Mouse (Mus musculus) hindbrain, embryonic 12.5 days (tissue): ENCODE data around the gene Parp14. TPM values are rescaled to one million over a fixed set of nuclear protein-coding genes. Genes with fewer than 3 reads are reported as not detected.

Experiments
- ATAC-seq: fragments of 200-750 bp; cut with Nextera tagmentation; 2 replicates; pipeline ENCODE4 v1.8.0; 2017; ENCODE audit warnings: moderate TSS enrichment; ENCODE audit not compliant: low FRiP score
- H3K27ac ChIP-seq: fragments of 300-500 bp; sonication (generic); 2 replicates; pipeline ENCODE4 v1.5.1; 2016; ENCODE audit warnings: mild to moderate bottlenecking
- H3K27me3 ChIP-seq: fragments of 300-500 bp; sonication (generic); 2 replicates; pipeline ENCODE4 v1.6.1; 2016; ENCODE audit warnings: mild to moderate bottlenecking
- H3K36me3 ChIP-seq: fragments of 300-500 bp; sonication (generic); 2 replicates; pipeline ENCODE4 v1.6.1; 2016; ENCODE audit warnings: mild to moderate bottlenecking
- H3K4me1 ChIP-seq: fragments of 300-500 bp; sonication (generic); 2 replicates; pipeline ENCODE4 v1.6.1; 2016
- H3K4me2 ChIP-seq: fragments of 300-500 bp; sonication (generic); replicated peaks from 2 replicates; pipeline ENCODE4 v1.6.1; 2016; ENCODE audit warnings: mild to moderate bottlenecking
- H3K4me3 ChIP-seq: fragments of 300-500 bp; sonication (generic); 2 replicates; pipeline ENCODE4 v1.5.1; 2016; ENCODE audit warnings: mild to moderate bottlenecking
- H3K9ac ChIP-seq: fragments of 300-500 bp; sonication (generic); 2 replicates; pipeline ENCODE4 v1.6.1; 2016; ENCODE audit warnings: mild to moderate bottlenecking, moderate library complexity
- H3K9me3 ChIP-seq: fragments of 300-500 bp; sonication (generic); replicated peaks from 2 replicates; pipeline ENCODE4 v1.6.1; 2016; ENCODE audit warnings: mild to moderate bottlenecking
- WGBS: fragments of 180-500 bp; shearing (Covaris S2); methylation state at CpG from one replicate; pipeline ENCODE4 v1.1.7; 2016; 5-methylcytosine and 5-hydroxymethylcytosine counted together
- polyA plus RNA-seq: library from polyadenylated mRNA; unstranded; fragments of >200 nt; fragmentation: Nextera tagmentation; extraction: Ambion mirVana; gene quantifications from 2 replicates; pipeline ENCODE4 v1.2.1, GENCODE M21; 2016

The Parp14 gene
- polyA plus RNA-seq, result 0.43 and 0.47 TPM in 2 replicates

DNA sequence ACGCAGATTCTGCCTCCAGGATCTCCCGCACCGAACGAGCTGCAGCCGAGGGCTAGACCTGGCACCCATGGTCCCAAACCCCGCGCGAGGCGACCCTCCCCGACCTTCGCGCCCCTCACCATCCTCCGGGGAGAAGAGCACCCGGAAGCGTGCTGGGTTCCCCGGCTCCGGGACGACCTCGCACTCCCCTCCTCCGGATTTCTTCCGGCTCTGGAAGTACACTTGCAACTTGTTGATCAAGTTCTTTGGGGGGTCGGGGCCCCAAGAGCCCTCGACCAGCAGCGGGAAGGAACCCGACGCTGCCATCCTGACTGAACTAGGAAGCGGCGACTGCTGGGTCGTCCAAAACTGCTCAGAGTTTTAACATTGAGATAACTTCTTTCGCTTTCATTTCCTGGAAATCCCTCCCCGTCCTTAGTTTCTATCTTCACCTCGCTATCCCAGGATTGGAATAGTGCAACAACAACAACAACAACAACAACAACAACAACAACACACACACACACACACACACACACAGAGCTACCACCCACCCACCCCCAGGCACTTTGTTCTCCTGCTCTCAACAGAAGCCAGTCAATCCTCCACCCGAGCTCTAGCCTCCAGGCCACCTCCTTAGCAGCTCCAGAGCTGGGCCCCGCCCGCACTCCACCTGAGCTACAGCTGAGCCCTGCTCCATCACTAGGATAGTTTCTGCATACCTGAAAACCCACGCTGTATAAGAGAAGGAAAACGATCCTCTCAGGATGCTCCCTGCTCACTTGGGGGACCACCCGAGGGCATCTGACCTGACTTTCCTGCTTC, at the start of gene Parp14:
Parp14 (minus strand) TSS at position 497 of the 804 bp plus-strand sequence.
- Histone ChIP-seq H3K4me3 (peak within 1 kb of the TSS; percentile 52), H3K27me3 (peaks cover 34% of the 10 kb centered on the region), H3K4me2 (peak within 1 kb of the TSS; percentile 96), H3K9ac (peak within 1 kb of the TSS; percentile 67), H3K36me3 (no peaks in the 10 kb centered on the region), H3K4me1 (peaks cover 14% of the 10 kb centered on the region; the same call in 1 of the 2 replicates), H3K9me3 (no peaks in the 10 kb centered on the region), H3K27ac (no peak within 1 kb of the TSS)
- no peak for ATAC-seq
- 1% methylated on average over 37 of the region's 38 CpGs for WGBS

- ATAC-seq, result no peak
- H3K4me1 ChIP-seq, result no peaks in the 10 kb centered on the region
- H3K9ac ChIP-seq, result no peak overlapping the region
- no peak overlapping the region for H3K4me3 ChIP-seq
- WGBS, result 89% methylated on average over 6 of the region's 6 CpGs
- no peaks in the 10 kb centered on the region for H3K9me3 ChIP-seq
- H3K27ac ChIP-seq, result no peak overlapping the region
- no peaks in the 10 kb centered on the region for H3K36me3 ChIP-seq
- no peaks in the 10 kb centered on the region for H3K27me3 ChIP-seq
- H3K4me2 ChIP-seq, result no peak overlapping the region
Measured at GRCm38 (mm10) chr16:35918721-35919543, 47.6 kb upstream of the Parp14 start.

DNA sequence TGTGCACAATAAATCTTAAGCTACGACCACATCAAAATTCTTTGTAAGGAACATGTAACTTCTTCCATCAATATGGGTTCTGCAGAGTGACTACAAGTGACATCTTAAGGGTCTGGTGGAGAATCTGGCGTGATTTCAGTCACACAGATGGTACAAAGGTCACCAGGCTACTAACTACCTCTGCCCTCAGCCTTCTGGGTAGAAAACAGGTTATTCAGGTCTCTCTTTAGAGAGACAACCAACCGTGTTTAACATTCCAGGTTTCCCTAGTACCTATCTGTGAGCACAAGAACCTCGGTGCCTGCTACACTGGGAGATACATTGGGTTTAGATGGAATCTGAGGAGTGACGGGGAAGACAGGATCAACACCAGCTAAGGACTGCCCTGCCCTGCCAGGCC, 43.0 kb upstream of the Parp14 start:
- Histone ChIP-seq H3K36me3 (no peaks in the 10 kb centered on the region), H3K9me3 (no peaks in the 10 kb centered on the region), H3K4me1 (no peaks in the 10 kb centered on the region), H3K27ac (no peak overlapping the region), H3K4me3 (no peak overlapping the region), H3K4me2 (no peak overlapping the region), H3K9ac (no peak overlapping the region), H3K27me3 (no peaks in the 10 kb centered on the region)
- WGBS, result 79% methylated on average over 5 of the region's 5 CpGs
- ATAC-seq, result no peak

GRCm38 (mm10) chr16:35913526-35913925, 42.2 kb upstream of the Parp14 start:
- WGBS, result 79% methylated on average over 1 of the region's 1 CpGs
- H3K9me3 ChIP-seq, result peaks cover 4% of the 10 kb centered on the region; the same call in 1 of the 2 replicates
- H3K4me1 ChIP-seq, result no peaks in the 10 kb centered on the region
- H3K9ac ChIP-seq, result no peak overlapping the region
- ATAC-seq, result no peak
- H3K36me3 ChIP-seq, result no peaks in the 10 kb centered on the region
- no peak overlapping the region for H3K4me2 ChIP-seq
- no peaks in the 10 kb centered on the region for H3K27me3 ChIP-seq
- no peak overlapping the region for H3K4me3 ChIP-seq
- no peak overlapping the region for H3K27ac ChIP-seq

- ATAC-seq, result no peak
- Histone ChIP-seq H3K36me3 (no peaks in the 10 kb centered on the region), H3K4me3 (no peak overlapping the region), H3K27ac (no peak overlapping the region), H3K9ac (no peak overlapping the region), H3K4me1 (no peaks in the 10 kb centered on the region), H3K27me3 (no peaks in the 10 kb centered on the region), H3K9me3 (peaks cover 4% of the 10 kb centered on the region; the same call in 1 of the 2 replicates), H3K4me2 (no peak overlapping the region)
- 86% methylated on average over 3 of the region's 3 CpGs for WGBS
Measured at GRCm38 (mm10) chr16:35911449-35911848, 40.1 kb upstream of the Parp14 start.

DNA sequence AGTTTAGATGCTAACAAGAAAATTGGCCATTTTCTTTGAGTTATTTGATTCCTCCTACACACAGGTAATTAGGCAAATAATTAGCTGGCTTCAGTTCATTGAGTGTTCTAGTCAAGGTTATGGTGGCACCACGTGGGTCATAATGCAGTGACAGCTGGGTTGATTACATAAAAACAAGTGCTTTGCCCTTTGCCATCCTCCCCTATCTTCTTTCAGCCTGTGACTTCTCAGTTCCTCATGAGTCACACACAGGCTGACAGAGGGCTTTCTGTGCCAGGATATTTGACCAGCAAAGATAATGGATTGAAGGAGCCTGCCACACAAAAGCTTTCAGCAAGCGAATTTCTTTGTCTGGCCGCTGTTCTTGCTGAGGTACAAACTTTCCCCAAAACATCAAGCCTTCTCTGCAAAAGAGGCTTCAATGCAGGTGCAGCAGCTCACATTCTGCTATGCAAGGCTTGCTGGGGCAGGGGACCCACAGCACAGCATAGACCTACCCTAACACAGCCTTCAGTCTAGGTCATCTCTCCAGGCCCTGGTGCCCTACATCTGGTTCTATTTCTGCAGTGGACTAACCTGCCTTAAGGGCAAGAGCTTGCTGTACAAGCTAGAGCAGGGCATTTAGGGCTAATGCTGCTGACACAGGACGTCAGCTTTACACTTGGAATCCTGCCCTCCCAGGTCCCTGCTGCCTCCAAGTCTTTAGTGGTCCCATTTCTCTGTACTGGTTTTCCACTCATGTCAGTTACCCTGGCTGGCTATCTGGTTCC, 36.3 kb upstream of the Parp14 start:
- 44% methylated on average over 4 of the region's 4 CpGs for WGBS
- H3K4me1 ChIP-seq, result no peaks in the 10 kb centered on the region
- H3K27ac ChIP-seq, result no peak overlapping the region
- no peak overlapping the region for H3K4me3 ChIP-seq
- peaks cover 4% of the 10 kb centered on the region; the same call in 1 of the 2 replicates for H3K9me3 ChIP-seq
- H3K9ac ChIP-seq, result no peak overlapping the region
- ATAC-seq, result no peak
- H3K4me2 ChIP-seq, result no peak overlapping the region
- no peaks in the 10 kb centered on the region for H3K36me3 ChIP-seq
- H3K27me3 ChIP-seq, result no peaks in the 10 kb centered on the region

DNA sequence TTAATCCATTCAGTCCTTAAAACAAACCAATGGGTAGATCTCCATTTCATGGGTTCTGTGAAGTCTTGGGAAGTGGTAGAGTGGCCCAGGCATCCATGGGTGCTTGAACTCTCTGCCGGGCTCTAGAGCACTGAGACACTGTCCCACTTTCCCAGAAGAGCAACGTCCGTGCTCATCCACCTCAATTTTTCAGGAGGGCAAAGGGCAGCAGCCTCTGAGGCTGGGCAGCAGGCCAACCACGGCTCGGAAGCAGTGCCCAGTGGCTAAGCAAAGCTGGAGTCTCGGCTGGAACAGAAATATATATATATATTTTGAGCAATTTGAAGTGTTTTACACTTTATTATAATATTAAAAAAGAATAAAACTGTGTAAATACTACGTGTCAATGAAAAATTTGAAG, 35.5 kb upstream of the Parp14 start:
- Histone ChIP-seq H3K9ac (no peak overlapping the region), H3K27ac (no peak overlapping the region), H3K4me1 (no peaks in the 10 kb centered on the region), H3K4me2 (no peak overlapping the region), H3K4me3 (no peak overlapping the region), H3K27me3 (no peaks in the 10 kb centered on the region), H3K9me3 (peaks cover 4% of the 10 kb centered on the region; the same call in 1 of the 2 replicates), H3K36me3 (no peaks in the 10 kb centered on the region)
- no peak for ATAC-seq
- WGBS, result 72% methylated on average over 7 of the region's 7 CpGs

GRCm38 (mm10) chr16:35905819-35906485, 34.6 kb upstream of the Parp14 start:
- peaks cover 4% of the 10 kb centered on the region; the same call in 1 of the 2 replicates for H3K9me3 ChIP-seq
- ATAC-seq, result no peak
- no peak overlapping the region for H3K4me2 ChIP-seq
- no peak overlapping the region for H3K4me3 ChIP-seq
- no peaks in the 10 kb centered on the region for H3K4me1 ChIP-seq
- H3K36me3 ChIP-seq, result no peaks in the 10 kb centered on the region
- H3K27me3 ChIP-seq, result no peaks in the 10 kb centered on the region
- H3K9ac ChIP-seq, result no peak overlapping the region
- H3K27ac ChIP-seq, result no peak overlapping the region
- WGBS, result 82% methylated on average over 6 of the region's 6 CpGs

DNA sequence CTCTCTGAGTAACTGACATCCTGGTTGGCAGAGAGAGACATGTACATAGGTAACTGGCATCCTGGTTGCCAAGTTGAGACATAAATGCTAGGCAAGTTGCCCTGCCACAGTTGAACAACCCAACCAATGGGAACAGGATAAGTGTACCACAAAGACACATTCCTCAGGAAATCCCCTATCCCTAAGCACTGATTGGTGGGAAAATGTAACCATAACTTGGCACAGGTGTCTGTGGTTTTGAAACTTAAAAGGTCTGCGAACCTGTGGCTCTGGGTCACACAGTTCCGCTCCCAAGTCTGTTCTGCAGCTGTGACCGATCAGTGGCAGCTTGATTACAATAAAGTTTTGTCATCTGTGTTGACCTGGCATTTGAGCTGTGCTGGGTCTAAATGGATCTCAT, 34.0 kb upstream of the Parp14 start:
- Histone ChIP-seq H3K27ac (no peak overlapping the region), H3K27me3 (no peaks in the 10 kb centered on the region), H3K4me2 (no peak overlapping the region), H3K9ac (no peak overlapping the region), H3K9me3 (peaks cover 4% of the 10 kb centered on the region; the same call in 1 of the 2 replicates), H3K4me3 (no peak overlapping the region), H3K36me3 (no peaks in the 10 kb centered on the region), H3K4me1 (no peaks in the 10 kb centered on the region)
- WGBS, result 77% methylated on average over 3 of the region's 3 CpGs
- no peak for ATAC-seq

GRCm38 (mm10) chr16:35904121-35904736, 32.9 kb upstream of the Parp14 start:
- Histone ChIP-seq H3K9me3 (peaks cover 4% of the 10 kb centered on the region; the same call in 1 of the 2 replicates), H3K9ac (no peak overlapping the region), H3K27me3 (no peaks in the 10 kb centered on the region), H3K4me3 (no peak overlapping the region), H3K4me2 (no peak overlapping the region), H3K27ac (no peak overlapping the region), H3K4me1 (no peaks in the 10 kb centered on the region), H3K36me3 (no peaks in the 10 kb centered on the region)
- no peak for ATAC-seq
- WGBS, result 72% methylated on average over 4 of the region's 4 CpGs

- H3K27ac ChIP-seq, result no peak overlapping the region
- H3K4me2 ChIP-seq, result no peak overlapping the region
Measured at GRCm38 (mm10) chr16:35903014-35903640, 31.8 kb upstream of the Parp14 start.

More at GRCm38 (mm10) chr16:35903014-35903640, 31.8 kb upstream of the Parp14 start:
- no peak for ATAC-seq
- whole genome bisulfite sequencing, result 86% methylated on average over 6 of the region's 6 CpGs
- H3K4me3 ChIP-seq, result no peak overlapping the region
- H3K9ac ChIP-seq, result no peak overlapping the region
- H3K4me1 ChIP-seq, result no peaks in the 10 kb centered on the region
- H3K9me3 ChIP-seq, result no peaks in the 10 kb centered on the region
- H3K27me3 ChIP-seq, result no peaks in the 10 kb centered on the region
- no peaks in the 10 kb centered on the region for H3K36me3 ChIP-seq
